Mouse (Mus musculus): Measurements from ENCODE around the gene Il18.

Gene Il18

DNA sequence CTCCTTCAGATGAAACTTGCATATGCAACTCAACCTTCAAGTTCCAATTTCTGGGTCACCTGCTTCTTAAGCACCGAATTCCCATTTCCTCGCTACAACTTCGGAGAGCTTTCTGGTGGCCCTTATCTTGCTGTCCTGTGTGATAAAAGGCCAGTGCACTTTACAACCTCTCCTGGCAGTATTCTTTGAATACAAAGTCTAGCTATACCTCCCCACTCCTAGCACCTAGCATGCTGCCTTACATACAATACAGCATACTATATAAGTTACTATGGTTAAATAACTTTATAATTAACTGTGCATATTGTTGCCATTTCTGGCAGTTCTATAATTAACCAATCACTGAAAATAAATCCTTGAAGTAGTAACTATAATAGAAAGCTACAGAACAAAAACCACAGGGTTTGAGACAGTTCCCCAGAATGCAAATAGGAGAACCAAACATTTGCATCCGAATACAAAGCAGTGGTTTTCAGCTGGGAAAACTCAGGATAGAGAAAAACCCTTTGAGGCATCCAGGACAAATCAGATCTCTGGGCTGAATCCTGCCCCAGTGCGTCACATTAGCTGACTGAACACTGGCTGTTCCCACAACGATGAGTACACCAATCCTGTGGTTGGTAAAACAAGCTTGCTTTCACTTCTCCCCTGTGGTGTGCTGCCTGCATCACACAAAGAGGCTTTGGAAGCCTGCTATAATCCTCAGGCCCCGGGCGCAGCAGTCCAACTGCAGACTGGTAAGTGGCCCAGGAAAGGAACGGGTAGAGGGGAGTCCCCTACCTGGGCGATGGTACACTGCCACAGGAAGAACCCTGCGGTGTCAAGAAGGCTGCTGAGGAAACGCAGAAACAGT, at the start of gene Il18:
Gene Il18, plus strand, starts transcription at position 587 of the 853 bp plus-strand sequence.
- no peak for DNase-seq (ENCODE audit: low spot score)

DNA sequence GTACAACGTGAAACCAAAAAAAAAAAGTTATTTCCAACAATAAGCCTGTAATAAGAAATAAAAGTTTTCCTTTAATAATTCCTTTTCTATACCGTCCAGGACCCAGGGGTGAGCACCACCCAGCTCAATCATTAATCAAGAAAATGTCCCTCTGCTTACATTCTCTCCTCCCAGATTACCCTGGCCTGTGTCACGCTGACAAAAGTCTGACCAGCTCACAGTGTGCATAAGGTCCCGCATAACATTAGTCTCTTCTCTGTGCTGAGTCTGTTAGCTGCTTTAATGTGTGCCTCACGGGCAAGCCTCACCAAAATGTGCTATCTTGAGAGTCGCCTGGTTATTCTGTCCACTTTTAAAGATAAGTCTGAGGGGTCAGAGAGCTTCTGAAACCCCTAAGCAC, 49.2 kb upstream of the Il18 start:
- DNase-seq (ENCODE audit: low spot score), result no peak

DNA sequence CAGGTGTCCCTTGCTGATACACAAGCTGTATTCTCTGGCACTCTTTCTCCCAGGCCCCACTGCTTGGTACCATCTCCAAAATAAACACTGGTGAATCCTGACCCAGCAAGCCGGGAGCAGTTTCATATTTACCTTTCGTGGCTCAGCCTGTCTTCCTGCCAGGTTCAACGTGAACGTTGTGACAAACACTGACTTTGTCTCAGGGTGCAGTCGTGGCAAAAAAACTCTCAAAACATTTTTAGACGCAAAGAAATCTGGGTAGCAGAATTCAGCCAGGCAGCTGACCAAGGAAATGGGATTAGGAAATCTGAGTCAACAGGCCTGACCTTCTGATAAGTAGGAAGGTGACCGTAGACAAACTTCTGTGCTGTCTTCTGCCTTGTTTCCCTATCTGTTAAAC, 47.1 kb upstream of the Il18 start:
- DNase-seq (ENCODE audit: low spot score), result no peak

DNA sequence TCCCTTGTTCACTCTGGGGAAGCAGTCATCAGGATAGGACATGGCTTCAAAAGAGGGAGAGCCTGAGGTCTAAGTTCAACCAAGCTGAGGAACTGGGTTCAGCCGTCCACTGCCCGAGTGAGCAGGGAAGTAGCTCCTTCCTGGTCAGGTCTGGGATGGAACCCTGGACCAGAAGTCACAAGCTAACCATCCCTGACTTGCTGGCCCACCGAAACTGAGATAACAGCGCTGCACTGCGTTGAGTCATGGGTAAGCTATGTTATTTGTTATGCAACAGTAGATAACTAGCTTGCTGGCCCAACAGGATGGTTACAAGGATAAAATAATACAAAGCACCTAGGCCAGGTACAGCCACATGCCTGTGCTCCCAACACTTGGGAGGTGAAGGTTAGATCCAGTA, 39.2 kb upstream of the Il18 start:
- no peak for DNase-seq (ENCODE audit: low spot score)

DNA sequence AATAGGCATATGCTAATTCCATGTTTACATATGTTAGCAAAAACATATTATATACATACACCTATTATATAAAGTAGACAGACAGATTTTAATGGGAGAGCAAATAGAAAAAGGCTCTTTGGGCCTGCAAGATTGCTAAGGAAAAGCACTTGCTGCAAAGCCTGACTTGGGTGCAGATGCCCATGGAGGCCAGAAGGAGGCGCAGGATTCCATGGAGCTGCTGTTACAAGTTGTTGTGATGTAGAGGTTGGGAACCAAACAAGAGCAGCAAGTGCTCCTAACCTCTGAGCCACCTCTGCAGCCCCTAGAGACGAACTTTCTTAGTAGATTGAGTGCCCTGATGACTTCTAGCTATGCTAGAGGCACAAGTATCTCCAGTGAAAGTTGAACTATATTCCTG, 35.8 kb upstream of the Il18 start:
- no peak for DNase-seq (ENCODE audit: low spot score)

DNA sequence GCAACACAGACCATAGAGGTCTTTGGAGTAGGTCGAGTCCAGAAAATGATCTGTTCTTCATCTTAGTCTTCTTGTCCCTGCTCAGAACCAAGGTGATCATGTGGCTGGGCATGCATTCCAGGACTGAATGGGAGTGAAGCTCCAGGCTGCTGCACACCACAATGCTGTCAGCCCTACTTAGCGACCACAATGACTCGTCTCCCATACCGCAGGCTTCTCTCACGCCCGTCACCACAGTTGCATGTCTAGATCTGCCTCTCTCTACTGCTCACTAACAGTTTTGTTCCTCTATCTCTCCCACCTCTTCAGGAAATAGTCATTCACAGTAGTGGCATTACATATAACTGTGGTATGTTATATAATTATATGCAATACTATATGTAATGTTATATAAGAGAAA, 33.9 kb upstream of the Il18 start:
- DNase-seq (ENCODE audit: low spot score), result no peak

DNA sequence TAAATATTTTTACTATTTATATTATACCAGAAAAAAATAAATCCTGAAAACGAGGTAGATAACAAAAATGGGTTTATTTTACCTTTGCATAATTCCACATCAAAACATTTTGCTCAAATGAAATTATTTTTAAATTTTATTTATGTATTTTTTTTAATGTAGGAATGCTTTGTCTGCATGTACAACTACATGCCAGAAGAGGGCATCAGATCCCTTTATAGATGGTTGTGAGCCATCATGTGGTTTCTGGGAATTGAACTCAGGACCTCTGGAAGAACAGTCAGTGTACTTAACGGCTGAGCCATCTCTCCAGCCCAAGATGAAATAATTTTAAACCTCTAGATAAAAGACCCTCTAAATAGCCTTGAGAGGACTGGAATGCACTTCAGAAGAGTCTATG, 33.1 kb upstream of the Il18 start:
- no peak for DNase-seq (ENCODE audit: low spot score)

DNA sequence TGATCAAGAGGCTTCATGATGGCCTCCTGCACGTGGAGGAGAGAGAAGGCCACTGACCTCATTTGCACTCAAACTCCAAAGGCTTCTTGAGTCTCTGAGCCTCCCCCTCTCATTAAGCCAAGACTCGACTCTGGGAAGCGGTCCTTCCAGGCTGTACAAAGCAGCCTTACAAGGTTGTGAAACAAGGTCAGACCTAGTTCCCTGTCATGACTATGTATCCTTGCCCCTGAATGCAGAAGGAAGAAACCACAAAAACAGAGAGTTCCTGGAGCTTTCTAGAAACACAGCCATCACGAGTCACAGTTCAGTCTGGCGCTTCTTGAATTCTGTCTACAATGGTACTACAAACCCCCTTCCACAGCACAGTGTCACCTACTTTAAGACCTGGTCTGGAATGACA, 32.1 kb upstream of the Il18 start:
- DNase-seq (ENCODE audit: low spot score), result no peak

DNA sequence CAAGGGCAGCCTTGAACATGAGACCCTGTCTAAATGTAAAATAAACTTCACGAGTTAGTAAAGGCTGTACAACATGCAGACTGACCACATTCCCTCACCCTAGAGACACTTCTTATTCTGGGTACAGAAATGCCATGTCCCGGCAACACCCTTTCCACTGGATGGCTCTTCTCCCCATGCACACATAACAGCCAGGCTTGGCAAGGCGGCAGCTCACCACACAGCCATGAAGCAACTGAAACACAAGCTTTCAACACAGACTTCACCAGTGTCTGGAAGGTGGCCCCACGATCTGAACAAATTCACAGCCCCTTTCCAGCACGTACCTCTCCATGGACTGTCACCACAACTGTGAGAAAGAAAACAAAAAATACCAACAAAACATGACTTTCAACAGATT, 29.7 kb upstream of the Il18 start:
- no peak for DNase-seq (ENCODE audit: low spot score)

DNA sequence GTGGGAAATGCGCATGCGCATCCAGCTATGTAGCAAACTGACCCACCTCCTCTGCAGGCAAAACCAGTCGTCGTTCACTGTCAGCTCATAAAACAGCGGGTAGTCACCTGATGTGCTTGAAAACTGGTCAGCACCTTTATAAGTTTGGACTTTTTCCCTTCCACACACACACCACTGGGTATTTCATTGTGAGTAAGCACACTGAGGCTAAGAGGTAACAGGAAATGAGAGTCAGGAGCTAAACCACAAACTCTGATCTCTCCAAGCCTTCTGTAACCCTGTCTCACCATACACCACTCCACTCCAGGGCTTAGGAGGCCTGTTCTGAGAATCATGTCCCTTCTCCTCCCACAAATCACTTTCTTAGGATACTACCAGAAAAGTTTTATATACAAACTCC, 29.0 kb upstream of the Il18 start:
- no peak for DNase-seq (ENCODE audit: low spot score)

DNA sequence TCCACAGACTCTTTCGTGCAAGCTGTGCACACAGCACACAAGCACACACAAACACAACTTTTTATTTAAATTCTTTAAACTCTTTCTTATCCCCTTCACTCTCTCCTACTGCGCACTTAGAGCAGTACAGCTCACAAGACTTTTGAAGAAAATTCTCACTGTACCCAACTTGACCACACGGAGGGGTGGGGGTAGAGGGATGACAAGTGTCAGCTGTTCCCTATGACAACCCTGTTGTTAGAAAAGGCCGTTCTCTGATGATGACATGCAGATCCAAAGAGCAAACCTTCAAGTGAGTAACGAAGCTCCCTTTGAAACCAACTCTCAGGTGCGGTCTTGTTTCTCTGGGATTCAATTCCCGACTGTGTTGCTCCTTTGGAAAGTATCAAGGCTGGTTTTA, 26.8 kb upstream of the Il18 start:
- DNase-seq (ENCODE audit: low spot score), result no peak

DNA sequence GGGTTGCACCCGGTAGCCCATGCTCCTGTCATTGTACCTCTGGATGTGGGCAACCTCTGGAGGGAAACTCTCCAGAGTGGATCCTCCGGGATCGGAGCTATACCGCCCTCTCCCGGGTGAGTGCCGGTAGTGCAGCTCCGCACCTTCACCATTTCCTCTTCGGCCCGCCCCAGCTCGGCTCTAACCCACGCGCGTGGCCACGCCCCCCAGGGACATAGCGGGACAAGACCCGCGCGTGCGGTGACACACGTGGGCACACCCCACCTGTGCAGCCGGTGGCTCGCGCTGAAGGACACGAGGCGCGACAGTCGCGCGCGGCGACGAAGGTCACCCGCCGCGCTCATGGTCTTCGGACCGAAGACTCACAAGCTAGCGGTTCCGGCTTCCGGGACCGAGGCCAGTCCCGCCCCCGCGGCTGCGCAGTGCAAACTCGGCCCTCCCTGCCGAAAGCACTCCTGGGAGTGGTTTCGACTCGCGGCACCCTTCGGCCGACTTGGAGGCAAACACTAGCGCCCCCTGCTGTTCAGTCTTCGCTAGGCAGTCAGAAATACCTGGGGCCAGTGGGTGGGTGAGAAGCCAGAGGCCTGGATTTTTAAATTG, 26.2 kb upstream of the Il18 start, which contains the start of gene Pts:
Gene Pts, minus strand, starts transcription at position 432 of the 600 bp plus-strand sequence.
- DNase-seq (ENCODE audit: low spot score), result peak; percentile 91

DNA sequence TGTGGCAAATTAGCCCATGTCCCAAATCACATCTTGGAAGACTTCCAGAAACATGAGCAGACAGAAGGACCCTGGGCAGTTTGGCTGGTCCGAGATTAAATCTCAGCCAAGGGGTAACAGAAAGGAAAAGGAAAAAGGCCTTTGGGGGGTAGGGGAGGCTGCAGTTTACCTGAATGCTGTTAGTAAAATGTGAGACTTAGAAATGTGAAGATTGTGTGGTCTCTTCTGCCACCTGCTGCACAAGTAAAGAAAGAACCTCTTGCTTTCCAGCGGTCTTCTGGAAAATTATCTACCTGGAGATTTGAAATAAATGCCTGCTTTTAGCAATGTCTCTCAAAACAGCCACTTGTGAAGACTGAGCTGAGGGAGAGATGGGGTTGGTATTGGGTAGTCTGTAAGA, 23.7 kb upstream of the Il18 start:
- no peak for DNase-seq (ENCODE audit: low spot score)

DNA sequence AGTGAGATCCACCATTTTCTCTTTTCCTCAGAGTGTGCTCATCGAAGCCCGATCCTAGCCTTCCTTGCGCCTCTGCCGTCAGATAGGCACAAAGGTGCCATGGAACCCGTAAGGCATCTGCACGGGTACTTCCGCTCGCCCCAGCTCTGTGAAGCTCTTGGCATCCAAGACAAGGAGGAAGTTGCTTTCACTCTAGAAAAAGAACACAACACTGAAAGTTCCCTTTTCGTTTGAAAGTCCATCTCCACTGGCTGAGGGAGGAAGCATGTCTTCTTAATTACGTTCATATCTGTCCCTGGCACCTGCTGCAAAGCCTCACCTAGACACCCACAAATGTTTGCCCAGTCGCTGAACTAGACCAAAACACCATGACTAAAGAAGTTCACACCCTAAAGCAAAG, 21.3 kb upstream of the Il18 start:
- peak; percentile 28 for DNase-seq (ENCODE audit: low spot score)

DNA sequence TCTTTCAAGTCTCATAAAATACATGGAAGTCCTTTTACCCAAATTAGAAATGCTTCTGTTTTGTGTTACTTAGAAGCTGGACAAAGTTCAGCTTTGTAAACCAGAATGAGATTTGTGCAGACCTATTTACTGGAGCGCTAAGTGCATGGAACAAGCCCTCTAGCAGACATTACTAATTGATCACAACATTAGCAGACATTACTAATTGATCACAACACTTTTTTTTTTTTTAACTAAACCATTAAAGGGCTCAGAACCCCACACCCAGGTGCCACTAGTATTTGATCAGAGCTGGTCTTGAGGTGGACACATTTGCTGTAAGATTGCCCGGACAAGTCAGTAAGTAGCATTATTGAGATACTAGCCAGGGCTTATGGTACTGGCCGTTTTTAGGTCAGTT, 20.8 kb upstream of the Il18 start:
- no peak for DNase-seq (ENCODE audit: low spot score)

DNA sequence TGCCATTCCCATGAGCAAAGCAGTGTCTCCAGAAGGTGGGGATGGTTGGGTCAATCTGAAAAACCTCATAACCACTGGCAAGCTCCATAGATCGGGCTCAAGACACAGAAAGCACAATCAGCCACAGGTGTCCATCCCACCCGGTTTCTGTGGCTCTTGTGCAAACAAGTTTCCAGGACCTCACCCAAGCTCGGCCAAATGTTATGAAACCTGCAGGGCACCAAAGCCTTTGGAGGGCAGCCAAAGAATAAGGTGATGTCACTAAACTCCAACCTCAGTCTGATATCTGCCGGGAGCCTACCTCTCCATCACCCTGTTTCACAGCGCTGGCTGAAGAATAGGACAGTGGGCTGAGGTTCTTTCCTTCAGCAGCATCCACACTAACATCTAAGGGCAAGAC, 18.7 kb upstream of the Il18 start:
- no peak for DNase-seq (ENCODE audit: low spot score)

DNA sequence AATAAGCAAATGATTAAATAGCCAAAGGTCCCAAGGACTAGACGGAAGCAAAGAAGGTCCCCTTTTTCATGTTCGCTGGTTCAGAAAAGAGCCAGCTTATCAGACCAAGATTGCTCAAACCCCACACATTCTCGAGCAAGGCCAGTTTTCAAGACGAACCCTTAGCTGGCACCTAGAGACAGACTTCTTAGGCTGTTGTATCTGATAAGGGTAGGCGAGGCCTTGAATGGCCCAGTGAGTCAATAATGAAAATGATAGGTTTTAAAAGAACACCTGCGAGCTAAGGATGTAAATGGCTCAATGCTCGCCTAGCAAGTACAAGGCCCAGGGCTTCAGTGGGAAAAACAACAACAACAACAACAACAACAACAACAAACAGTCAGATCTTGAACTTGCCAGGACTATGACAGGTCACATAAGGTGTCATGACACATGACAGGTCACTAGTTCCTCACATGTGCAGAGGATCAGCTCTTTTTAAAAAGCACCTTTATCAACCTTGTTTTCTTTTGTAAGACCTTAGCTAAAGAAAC, 18.0 kb upstream of the Il18 start:
- no peak for DNase-seq (ENCODE audit: low spot score)

DNA sequence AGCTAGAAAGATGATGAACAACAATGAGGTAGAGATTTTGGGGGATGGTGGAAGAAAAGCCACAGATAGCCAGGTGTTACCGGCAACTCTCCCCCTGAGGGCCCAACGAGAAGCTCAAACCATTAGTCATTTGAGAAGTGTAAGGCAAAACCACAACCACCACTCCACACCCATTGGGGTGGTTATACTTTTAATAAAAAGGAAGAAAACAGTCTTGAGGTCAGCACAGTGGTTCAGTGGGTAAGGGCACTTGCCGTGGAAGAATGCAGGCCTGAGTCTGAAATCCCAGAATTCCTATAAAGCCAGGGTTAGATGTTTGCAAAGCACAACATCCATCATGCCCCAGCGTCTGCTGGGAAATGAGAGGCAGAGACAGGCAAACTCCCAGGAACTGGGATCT, 17.3 kb upstream of the Il18 start:
- DNase-seq (ENCODE audit: low spot score), result no peak

DNA sequence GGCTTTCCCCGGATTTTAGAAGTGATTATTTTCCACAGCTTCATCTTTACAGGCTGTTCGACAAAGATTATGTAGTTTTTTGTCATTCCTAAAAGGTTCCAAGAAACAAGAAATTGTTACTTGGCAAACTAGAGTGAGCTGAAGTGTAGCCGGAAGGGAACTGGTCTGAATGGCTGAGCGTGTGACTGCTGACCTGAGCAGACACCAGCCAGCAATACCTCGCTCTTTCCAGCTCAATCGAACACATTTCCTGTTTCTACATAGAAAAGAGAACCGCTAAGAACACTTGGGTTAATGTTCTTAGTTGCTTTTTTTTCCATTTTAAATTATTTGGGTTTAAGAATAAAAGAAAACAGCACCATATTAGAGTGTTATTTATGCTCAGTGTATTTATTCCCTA, 14.5 kb upstream of the Il18 start:
- no peak for DNase-seq (ENCODE audit: low spot score)

DNA sequence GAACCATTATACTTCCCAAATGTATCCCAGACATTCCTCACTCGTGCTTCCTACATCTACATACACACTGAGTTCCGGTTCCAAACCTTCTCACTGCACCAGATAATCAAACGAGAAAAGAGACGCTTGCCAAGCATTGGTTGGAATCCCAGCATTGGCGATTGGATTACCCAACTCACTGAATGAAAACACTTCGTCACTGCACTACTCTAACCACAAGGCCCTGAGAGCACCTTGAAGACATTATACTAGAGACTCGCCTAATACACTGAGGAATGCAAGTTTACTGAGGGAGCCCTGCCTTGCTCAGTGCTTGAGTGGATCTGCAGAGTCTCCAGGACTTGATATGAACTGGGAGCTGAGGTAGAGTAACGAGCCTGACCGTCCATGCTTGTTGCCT, 12.2 kb upstream of the Il18 start:
- no peak for DNase-seq (ENCODE audit: low spot score)

DNA sequence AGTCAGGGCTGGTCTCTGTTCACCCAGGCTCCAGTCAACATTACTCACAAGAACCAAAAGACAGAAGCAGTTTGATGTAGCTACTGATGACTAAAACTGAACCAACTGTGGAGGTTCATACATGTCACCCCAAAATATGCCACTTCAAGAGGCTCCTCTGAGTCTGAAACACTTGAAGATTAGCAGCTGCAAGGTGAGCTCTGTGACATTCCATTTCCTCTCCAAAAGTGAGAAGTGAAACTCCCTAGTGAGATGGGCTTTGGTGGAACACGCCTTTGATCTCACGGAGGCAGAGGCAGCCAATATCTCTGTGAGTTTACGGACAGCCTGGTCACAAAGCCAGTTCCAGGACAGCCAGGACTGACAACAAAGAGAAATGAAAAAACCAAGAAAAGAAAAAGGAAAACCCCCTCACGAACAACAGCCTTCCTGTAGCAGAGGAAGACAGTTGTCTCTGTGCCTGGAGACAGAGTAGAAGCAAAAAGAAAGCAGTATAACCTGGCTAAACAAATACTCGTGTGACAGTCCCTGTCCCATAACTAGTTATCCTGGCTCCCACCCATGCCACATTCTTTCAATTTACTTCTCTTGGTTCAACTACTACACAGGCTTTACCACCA, 6.7 kb upstream of the Il18 start:
- DNase-seq (ENCODE audit: low spot score), result no peak

DNA sequence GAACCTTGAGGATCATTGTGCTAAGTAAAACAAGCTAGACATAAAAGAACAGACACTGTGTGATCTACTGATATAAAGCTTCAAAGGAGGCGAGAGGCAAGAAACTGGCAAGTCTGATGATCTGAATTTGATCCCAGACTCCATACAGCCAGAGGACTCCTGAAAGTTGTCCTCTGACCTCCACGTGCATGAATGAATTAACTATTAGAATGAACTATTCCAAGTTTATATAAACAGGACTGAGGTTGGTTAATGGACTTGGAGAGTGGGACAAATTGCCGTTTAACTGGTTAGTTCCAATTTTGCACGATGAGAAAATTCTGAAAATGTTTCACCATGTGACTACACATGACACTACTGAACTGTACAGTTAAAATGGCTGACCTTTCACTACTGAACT, 5.7 kb upstream of the Il18 start:
- DNase-seq (ENCODE audit: low spot score), result no peak

DNA sequence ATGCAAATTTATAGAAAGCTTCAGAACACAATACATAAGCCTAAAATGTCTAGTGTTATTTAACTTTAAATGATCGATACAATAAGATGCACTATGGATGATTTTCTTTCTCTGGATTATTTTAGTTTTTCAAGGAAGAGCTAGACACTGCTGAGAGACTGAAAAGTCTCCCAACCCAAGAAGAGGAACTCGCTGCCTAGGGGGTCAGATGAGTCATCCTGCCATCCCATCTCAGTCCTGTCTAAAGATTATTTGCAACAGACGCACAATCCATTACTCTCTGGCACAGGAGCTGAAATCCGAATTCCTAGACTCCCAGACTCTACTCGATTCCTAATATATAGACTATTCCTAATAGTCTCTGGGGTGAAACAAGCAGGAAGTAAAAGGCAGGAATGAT, 2.4 kb upstream of the Il18 start:
- DNase-seq (ENCODE audit: low spot score), result no peak

All from spleen, adult 12 weeks (tissue).